Mouse (Mus musculus) heart, embryonic 16.5 days (tissue): ENCODE results near the gene Spry1. TPM values are rescaled to one million over a fixed set of nuclear protein-coding genes. Genes with fewer than 3 reads are reported as not detected.

ENCODE experiments used
- ATAC-seq: fragments of 200-750 bp; cut with Nextera tagmentation; replicated peaks from 2 replicates; pipeline ENCODE4 v1.8.0; 2017; ENCODE audit warnings: moderate number of reproducible peaks; ENCODE audit not compliant: insufficient read depth, low FRiP score; ENCODE audit errors: extremely low read depth
- H3K27ac ChIP-seq: fragments of 300-500 bp; sonication (generic); 2 replicates; pipeline ENCODE4 v1.5.1; 2014; ENCODE audit warnings: mild to moderate bottlenecking, low read length, control low read depth, moderate library complexity
- H3K27me3 ChIP-seq: fragments of 300-500 bp; sonication (generic); 2 replicates; pipeline ENCODE4 v1.6.1; 2014; ENCODE audit warnings: low read length, mixed read lengths; ENCODE audit not compliant: control insufficient read depth, insufficient read depth
- H3K36me3 ChIP-seq: fragments of 300-500 bp; sonication (generic); 2 replicates; pipeline ENCODE4 v1.6.1; 2014; ENCODE audit not compliant: control insufficient read depth, insufficient read depth
- H3K4me1 ChIP-seq: fragments of 300-500 bp; sonication (generic); 2 replicates; pipeline ENCODE4 v1.6.1; 2014; ENCODE audit warnings: low read length, mixed read lengths; ENCODE audit not compliant: control insufficient read depth, insufficient read depth
- H3K4me2 ChIP-seq: fragments of 300-500 bp; sonication (generic); 2 replicates; pipeline ENCODE4 v1.6.1; 2014; ENCODE audit warnings: low read depth, mild to moderate bottlenecking, control low read depth, low read length
- H3K4me3 ChIP-seq: fragments of 300-500 bp; sonication (generic); 2 replicates; pipeline ENCODE4 v1.5.1; 2014; ENCODE audit warnings: mild to moderate bottlenecking, control low read depth, low read length
- H3K9ac ChIP-seq: fragments of 300-500 bp; sonication (generic); 2 replicates; pipeline ENCODE4 v1.6.1; 2014; ENCODE audit warnings: low read length, control low read depth
- H3K9me3 ChIP-seq: fragments of 300-500 bp; sonication (generic); replicated peaks from 2 replicates; pipeline ENCODE4 v1.6.1; 2016; ENCODE audit warnings: low read length; ENCODE audit not compliant: control insufficient read depth
- WGBS: fragments of 180-500 bp; shearing (Covaris S2); extraction: QIAGEN DNeasy Blood & Tissue Kit; methylation state at CpG from one replicate; pipeline ENCODE4 v1.1.7; 2014; 5-methylcytosine and 5-hydroxymethylcytosine counted together
- polyA plus RNA-seq: library from polyadenylated mRNA; unstranded; fragments of >200 nt; fragmentation: Nextera tagmentation; extraction: Ambion mirVana; gene quantifications from 2 replicates; pipeline ENCODE4 v1.2.1, GENCODE M21; 2015

The Spry1 gene
- polyA plus RNA-seq, 1 experiment from 2014 or later = 6.9 TPM

DNA sequence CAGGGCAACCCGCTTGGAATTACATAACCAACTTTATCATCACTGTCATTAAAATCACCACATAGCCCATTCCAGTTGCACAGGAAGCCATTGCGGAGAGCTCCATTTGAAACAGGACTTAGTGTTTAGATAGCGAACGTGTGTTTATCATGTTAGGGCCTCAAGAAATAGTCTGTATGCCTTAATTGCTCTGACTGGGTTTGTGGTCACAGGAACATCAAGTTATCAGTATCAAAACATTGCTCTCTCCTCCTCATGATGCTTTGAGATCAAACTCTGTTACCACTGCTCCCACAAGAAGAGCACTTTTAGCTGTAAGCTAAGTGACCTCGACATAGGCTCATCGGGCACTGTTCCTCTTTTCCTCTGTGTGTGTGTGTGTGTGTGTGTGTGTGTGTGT is 19.9 kb downstream of the Spry1 start:
- Histone ChIP-seq H3K27me3 (no peaks in the 10 kb centered on the region), H3K4me3 (no peak overlapping the region), H3K4me1 (peaks cover 9% of the 10 kb centered on the region), H3K9me3 (no peaks in the 10 kb centered on the region), H3K9ac (no peak overlapping the region), H3K36me3 (no peaks in the 10 kb centered on the region), H3K4me2 (no peak overlapping the region), H3K27ac (no peak overlapping the region)
- 49% methylated on average over 6 of the region's 6 CpGs for WGBS
- no peak for ATAC-seq

DNA sequence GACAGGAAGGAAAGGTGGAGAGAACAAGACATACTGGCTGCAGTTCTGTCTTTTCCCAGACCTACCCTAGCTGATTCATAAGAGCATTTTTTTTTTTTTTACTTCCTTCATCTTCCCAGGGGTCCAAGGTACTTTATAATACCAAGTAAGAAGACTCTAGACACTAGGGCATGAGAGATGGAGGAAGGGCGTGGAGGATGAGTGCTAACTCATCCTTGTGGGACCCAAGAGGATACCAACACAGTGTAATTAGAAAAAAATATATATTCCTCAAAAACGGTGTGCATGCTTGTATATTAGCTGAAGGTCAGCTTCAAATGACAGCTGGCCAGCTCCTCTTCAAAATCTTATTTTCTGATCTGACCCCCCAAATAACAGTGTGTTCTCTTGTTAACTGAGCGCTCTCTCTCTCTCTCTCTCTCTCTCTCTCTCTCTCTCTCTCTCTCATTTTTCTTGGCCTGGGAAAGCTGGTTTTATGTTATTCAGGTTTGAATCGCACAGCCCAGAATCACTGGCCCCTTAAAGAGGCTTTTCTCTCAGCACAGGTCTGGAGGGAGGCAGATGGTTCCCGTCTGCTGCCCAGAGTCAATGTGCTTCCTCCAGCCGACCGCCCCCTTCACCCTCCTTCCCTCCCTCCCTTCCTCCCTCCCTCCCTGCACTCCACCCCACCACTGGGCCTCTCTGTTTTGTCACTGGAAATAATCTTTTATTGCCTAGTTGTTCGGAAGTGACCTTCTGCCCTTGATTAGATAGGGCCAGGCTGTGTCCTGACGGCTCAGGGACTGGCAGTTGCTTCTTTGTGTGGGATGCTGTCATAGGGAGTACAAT is 26.8 kb downstream of the Spry1 start:
- 20% methylated on average over 9 of the region's 9 CpGs for WGBS
- Histone ChIP-seq H3K27me3 (no peaks in the 10 kb centered on the region), H3K4me2 (no peak overlapping the region), H3K9me3 (peaks cover 19% of the 10 kb centered on the region), H3K36me3 (0 out of 2 replicates have a peak, but pooled peaks cover 2% of the 10 kb centered on the region), H3K4me1 (peaks cover 6% of the 10 kb centered on the region), H3K9ac (no peak overlapping the region), H3K4me3 (no peak overlapping the region), H3K27ac (no peak overlapping the region)
- peak; percentile 77 for ATAC-seq

DNA sequence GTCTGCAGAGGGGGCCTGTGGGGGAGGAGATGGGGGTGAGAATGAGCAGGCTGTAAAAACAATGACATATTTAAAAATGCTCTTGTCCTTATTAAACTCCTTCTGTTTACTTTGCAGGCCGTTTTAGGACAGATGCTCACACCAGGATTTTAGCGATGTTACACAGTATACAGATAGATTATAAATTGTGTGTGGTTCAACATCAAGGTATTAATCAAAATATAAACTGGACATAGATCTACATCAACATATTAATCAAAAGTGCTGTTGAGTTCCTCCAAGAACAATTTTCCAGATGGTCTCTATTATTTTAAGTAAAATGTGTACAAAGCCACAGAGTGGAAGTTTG is 27.3 kb downstream of the Spry1 start:
- Histone ChIP-seq H3K4me2 (no peak overlapping the region), H3K4me1 (peaks cover 8% of the 10 kb centered on the region), H3K27ac (no peak overlapping the region), H3K27me3 (no peaks in the 10 kb centered on the region), H3K36me3 (0 out of 2 replicates have a peak, but pooled peaks cover 2% of the 10 kb centered on the region), H3K9ac (no peak overlapping the region), H3K9me3 (peaks cover 19% of the 10 kb centered on the region), H3K4me3 (no peak overlapping the region)
- 33% methylated on average over 2 of the region's 2 CpGs for WGBS
- no peak for ATAC-seq

DNA sequence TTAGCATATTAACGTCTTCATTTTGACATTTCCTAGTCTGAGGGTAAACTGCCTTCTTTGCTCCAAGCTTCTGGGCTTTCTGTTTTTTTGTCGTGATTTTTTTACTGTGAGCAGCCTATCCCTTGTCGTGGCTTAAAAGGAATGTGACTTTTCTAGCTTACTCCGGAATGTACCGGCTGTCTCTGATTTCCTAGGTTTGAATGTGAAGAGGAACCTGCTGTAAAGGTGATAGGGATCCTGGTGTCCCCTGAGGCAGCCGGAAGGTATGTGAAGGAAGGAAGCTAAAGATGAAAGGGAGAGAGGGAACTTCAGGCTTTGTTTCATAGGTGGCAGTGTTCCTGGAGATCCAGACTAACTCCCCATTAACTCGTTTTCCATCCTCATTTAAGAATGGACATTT is 28.0 kb downstream of the Spry1 start:
- Histone ChIP-seq H3K27me3 (no peaks in the 10 kb centered on the region), H3K4me3 (no peak overlapping the region), H3K4me2 (no peak overlapping the region), H3K27ac (no peak overlapping the region), H3K9ac (no peak overlapping the region), H3K9me3 (peaks cover 19% of the 10 kb centered on the region), H3K4me1 (peaks cover 14% of the 10 kb centered on the region), H3K36me3 (0 out of 2 replicates have a peak, but pooled peaks cover 2% of the 10 kb centered on the region)
- 39% methylated on average over 7 of the region's 7 CpGs for WGBS
- no peak for ATAC-seq

DNA sequence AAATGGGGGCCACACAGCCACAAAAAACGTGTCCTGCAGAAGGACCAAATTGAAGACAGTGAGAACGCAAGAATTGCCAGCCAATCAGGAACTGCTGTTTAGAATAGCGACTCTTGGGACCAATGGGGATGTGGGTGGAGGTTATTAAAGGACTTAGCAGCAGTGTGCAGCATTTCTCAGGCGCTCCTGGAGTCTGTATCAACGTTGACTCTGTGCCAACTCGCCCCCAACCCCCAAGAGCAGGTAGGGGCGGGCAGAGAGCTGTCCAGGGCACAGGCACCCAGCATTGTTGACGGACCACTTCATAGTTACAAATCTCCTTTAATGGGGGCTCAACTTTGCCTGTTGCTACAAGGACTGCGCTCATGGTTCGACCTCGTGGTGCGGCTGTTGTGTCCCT is 28.9 kb downstream of the Spry1 start:
- Histone ChIP-seq H3K9ac (no peak overlapping the region), H3K4me2 (no peak overlapping the region), H3K27me3 (no peaks in the 10 kb centered on the region), H3K4me1 (peaks cover 18% of the 10 kb centered on the region), H3K4me3 (no peak overlapping the region), H3K9me3 (peaks cover 19% of the 10 kb centered on the region), H3K27ac (no peak overlapping the region), H3K36me3 (0 out of 2 replicates have a peak, but pooled peaks cover 2% of the 10 kb centered on the region)
- no peak for ATAC-seq
- WGBS = 82% methylated on average over 12 of the region's 12 CpGs

DNA sequence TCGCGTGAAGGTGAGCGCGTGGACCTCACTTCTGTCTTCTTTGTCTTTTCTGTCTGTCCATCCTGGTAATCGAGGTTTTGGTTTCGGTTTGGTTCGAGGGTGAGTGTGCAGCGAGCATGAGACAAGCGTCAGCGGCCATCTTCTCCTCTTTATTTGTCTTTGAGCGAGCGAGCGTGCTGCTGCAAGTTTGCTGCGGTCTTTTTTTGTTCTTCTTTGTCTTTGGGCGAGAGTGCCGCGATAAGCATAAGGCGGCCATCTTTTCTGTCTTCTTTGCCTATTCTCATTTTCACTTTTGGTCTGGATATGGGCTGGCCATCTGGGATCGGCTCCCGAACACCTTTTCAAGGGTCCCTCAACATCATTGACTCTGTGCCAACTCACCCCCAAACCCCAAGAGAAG is 29.4 kb downstream of the Spry1 start:
- WGBS = 96% methylated on average over 20 of the region's 20 CpGs
- Histone ChIP-seq H3K9ac (no peak overlapping the region), H3K4me3 (no peak overlapping the region), H3K4me1 (peaks cover 21% of the 10 kb centered on the region), H3K9me3 (peaks cover 19% of the 10 kb centered on the region), H3K27ac (no peak overlapping the region), H3K27me3 (peaks cover 2% of the 10 kb centered on the region; the same call in 1 of the 2 replicates), H3K4me2 (no peak overlapping the region), H3K36me3 (0 out of 2 replicates have a peak, but pooled peaks cover 2% of the 10 kb centered on the region)
- no peak for ATAC-seq

DNA sequence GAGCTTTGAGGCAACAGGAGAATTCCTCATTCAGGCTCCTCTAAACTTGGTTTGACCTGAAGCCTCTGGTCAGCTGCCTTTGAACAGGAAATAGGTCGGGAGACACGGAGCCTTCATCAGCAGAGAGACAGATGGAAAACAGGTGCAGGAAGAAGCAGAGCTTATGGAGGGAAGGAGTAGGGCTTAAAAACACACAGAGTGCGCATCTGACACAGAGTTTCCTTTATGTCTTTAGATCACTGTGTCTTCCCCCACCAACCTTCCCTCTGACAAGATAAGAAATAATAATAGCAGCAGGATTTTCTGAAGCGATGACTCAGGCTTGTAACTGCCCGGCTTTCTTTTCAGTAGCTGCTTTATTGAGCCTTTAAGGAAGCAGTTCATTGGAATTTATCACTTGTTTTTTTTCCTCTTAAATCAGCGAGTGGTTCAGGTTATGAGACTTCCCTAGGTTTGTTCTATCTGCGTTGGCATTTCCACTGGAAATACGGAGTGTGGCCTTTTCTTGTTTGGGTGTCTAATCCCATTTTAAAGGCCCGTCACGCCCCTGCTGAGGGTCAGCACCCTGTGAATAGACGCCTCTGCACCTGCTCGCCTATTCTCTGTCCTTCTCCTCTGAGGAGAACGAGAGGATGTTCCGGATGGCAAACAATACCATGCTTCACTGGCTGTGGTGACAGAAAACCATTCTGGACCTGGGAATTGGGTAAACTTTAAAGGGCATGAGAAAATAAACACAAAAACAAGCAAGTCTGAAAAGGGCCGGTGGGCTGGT is 32.7 kb downstream of the Spry1 start:
- H3K4me2 ChIP-seq = no peak overlapping the region
- peaks cover 15% of the 10 kb centered on the region for H3K4me1 ChIP-seq
- H3K4me3 ChIP-seq = no peak overlapping the region
- WGBS = 44% methylated on average over 15 of the region's 15 CpGs
- H3K27ac ChIP-seq = no peak overlapping the region
- ATAC-seq = peak; percentile 32; the same call in 1 of the 2 replicates
- peaks cover 19% of the 10 kb centered on the region for H3K9me3 ChIP-seq
- H3K9ac ChIP-seq = peak overlapping the region; percentile 42; the same call in 1 of the 2 replicates
- H3K27me3 ChIP-seq = peaks cover 2% of the 10 kb centered on the region; the same call in 1 of the 2 replicates
- 0 out of 2 replicates have a peak, but pooled peaks cover 2% of the 10 kb centered on the region for H3K36me3 ChIP-seq

DNA sequence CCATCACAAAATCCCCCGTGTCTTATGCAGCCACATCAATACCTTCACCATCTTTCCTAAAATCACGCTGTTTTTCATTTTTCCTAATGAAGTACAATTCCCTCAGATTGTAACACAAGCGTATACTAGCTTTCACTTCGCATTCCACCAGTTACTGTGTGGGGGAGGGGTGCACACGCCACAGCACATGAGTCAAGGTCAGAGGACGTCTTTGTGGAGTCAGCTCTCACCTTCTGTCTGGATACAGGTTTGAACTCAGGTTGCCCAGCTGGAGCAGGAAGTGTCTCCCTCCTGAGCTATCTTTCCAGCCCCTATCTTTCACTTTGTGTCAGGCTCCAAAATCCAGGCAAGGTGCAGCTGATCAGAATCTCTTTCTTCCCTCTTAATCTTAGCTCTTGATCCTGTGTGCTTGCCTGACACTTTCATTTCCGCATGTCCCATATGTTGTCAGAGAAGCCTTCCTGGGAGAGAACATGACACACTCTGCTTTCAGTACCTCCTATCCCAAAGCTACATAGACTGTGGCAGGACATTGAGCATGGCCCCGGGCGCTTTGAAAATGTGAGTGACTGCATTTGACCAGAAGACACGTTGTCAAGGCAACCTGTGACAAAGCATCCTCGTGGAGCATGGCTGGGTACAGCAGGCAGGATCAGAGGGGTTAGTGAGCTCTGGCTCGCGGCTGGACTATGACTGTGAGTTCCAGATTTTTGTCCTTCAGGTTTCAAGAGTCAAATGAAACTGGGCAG is 33.9 kb downstream of the Spry1 start:
- Histone ChIP-seq H3K27me3 (peaks cover 2% of the 10 kb centered on the region; the same call in 1 of the 2 replicates), H3K36me3 (0 out of 2 replicates have a peak, but pooled peaks cover 2% of the 10 kb centered on the region), H3K9me3 (peaks cover 14% of the 10 kb centered on the region), H3K4me2 (no peak overlapping the region), H3K4me3 (no peak overlapping the region), H3K4me1 (peaks cover 15% of the 10 kb centered on the region), H3K9ac (no peak overlapping the region), H3K27ac (no peak overlapping the region)
- no peak for ATAC-seq
- 62% methylated on average over 13 of the region's 13 CpGs for WGBS
